Mouse (Mus musculus) embryonic facial prominence, embryonic 14.5 days (tissue): Measurements from ENCODE around the gene Rad51b. TPM values are rescaled to one million over a fixed set of nuclear protein-coding genes. Genes with fewer than 3 reads are reported as not detected.
A peak's percentile ranks its signal among the peaks of the same experiment; 100 is the strongest.

Source experiments
- ATAC-seq: fragments of 200-750 bp; cut with Nextera tagmentation; 2 replicates; pipeline ENCODE4 v1.8.0; 2017; ENCODE audit warnings: low read depth, moderate number of reproducible peaks, moderate TSS enrichment
- DNase-seq: peaks from one replicate; pipeline ENCODE4 v3.0.0-alpha.2; 2015; ENCODE audit warnings: low spot score
- H3K27ac ChIP-seq: fragments of 300-500 bp; sonication (generic); replicated peaks from 2 replicates; pipeline ENCODE4 v1.5.1; 2014; ENCODE audit warnings: low read depth, mild to moderate bottlenecking, low read length, moderate library complexity
- H3K27me3 ChIP-seq: fragments of 300-500 bp; sonication (generic); replicated peaks from 2 replicates; pipeline ENCODE4 v1.6.1; 2014; ENCODE audit warnings: low read length; ENCODE audit not compliant: control insufficient read depth, insufficient read depth
- H3K36me3 ChIP-seq: fragments of 300-500 bp; sonication (generic); 2 replicates; pipeline ENCODE4 v1.6.1; 2014; ENCODE audit warnings: low read length, mixed read lengths; ENCODE audit not compliant: control insufficient read depth, insufficient read depth
- H3K4me1 ChIP-seq: fragments of 300-500 bp; sonication (generic); 2 replicates; pipeline ENCODE4 v1.6.1; 2014; ENCODE audit warnings: antibody characterized with exemption, low read length; ENCODE audit not compliant: control insufficient read depth, insufficient read depth
- H3K4me2 ChIP-seq: fragments of 300-500 bp; sonication (generic); 2 replicates; pipeline ENCODE4 v1.6.1; 2014; ENCODE audit warnings: low read depth, mild to moderate bottlenecking, low read length, moderate library complexity, mixed read lengths
- H3K4me3 ChIP-seq: fragments of 300-500 bp; sonication (generic); 2 replicates; pipeline ENCODE4 v1.5.1; 2014; ENCODE audit warnings: low read depth, mild to moderate bottlenecking, low read length
- H3K9ac ChIP-seq: fragments of 300-500 bp; sonication (generic); 2 replicates; pipeline ENCODE4 v1.6.1; 2014; ENCODE audit warnings: low read depth, mild to moderate bottlenecking, low read length, moderate library complexity, mixed read lengths
- H3K9me3 ChIP-seq: fragments of 300-500 bp; sonication (generic); 2 replicates; pipeline ENCODE4 v1.6.1; 2016; ENCODE audit warnings: low read length; ENCODE audit not compliant: control insufficient read depth
- WGBS: fragments of 180-500 bp; shearing (Covaris S2); extraction: QIAGEN DNeasy Blood & Tissue Kit; methylation state at CpG from one replicate; pipeline ENCODE4 v1.1.7; 2014; 5-methylcytosine and 5-hydroxymethylcytosine counted together
- polyA plus RNA-seq: library from polyadenylated mRNA; unstranded; fragments of >200 nt; fragmentation: Nextera tagmentation; extraction: Ambion mirVana; gene quantifications from 2 replicates; pipeline ENCODE4 v1.2.1, GENCODE M21; 2014

The Rad51b gene
- polyA plus RNA-seq, 1 experiment from 2014 or later: 5.1 TPM

GRCm38 (mm10) chr12:79808426-79809398 lies 511.6 kb downstream of the Rad51b start:
- H3K4me2 ChIP-seq: no peak overlapping the region
- H3K27me3 ChIP-seq: no peaks in the 10 kb centered on the region
- no peaks in the 10 kb centered on the region for H3K36me3 ChIP-seq
- 78% methylated on average over 18 of the region's 18 CpGs for WGBS
- peaks cover 22% of the 10 kb centered on the region for H3K4me1 ChIP-seq
- no peak overlapping the region for H3K9ac ChIP-seq
- ATAC-seq (no peak), DNase-seq (peak; percentile 55)
- no peaks in the 10 kb centered on the region for H3K9me3 ChIP-seq
- H3K4me3 ChIP-seq: no peak overlapping the region
- 0 out of 2 replicates have a peak overlapping the region, but pooled peaks have one; percentile 49 for H3K27ac ChIP-seq

GRCm38 (mm10) chr12:79809518-79809917 lies 512.4 kb downstream of the Rad51b start:
- ATAC-seq (no peak), DNase-seq (peak; percentile 68)
- Histone ChIP-seq H3K9me3 (no peaks in the 10 kb centered on the region), H3K27me3 (no peaks in the 10 kb centered on the region), H3K4me1 (peaks cover 22% of the 10 kb centered on the region), H3K4me3 (no peak overlapping the region), H3K4me2 (no peak overlapping the region), H3K36me3 (no peaks in the 10 kb centered on the region), H3K9ac (no peak overlapping the region), H3K27ac (no peak overlapping the region)
- WGBS: 60% methylated on average over 5 of the region's 5 CpGs

- Histone ChIP-seq H3K9me3 (no peaks in the 10 kb centered on the region), H3K4me3 (no peak overlapping the region), H3K9ac (no peak overlapping the region), H3K4me2 (no peak overlapping the region), H3K27ac (no peak overlapping the region; the same call in 1 of the 2 replicates), H3K4me1 (0 out of 2 replicates have a peak, but pooled peaks cover 13% of the 10 kb centered on the region), H3K27me3 (no peaks in the 10 kb centered on the region), H3K36me3 (no peaks in the 10 kb centered on the region)
- DNase-seq: no peak
- no peak for ATAC-seq
- 53% methylated on average over 8 of the region's 8 CpGs for WGBS
Observed at GRCm38 (mm10) chr12:79812422-79812821, 515.3 kb downstream of the Rad51b start.

- no peak overlapping the region for H3K27ac ChIP-seq
Observed at GRCm38 (mm10) chr12:79812838-79813563, 515.9 kb downstream of the Rad51b start.

GRCm38 (mm10) chr12:79813566-79814305 lies 516.7 kb downstream of the Rad51b start:
- Histone ChIP-seq H3K9ac (no peak overlapping the region), H3K4me2 (no peak overlapping the region), H3K4me3 (no peak overlapping the region), H3K4me1 (0 out of 2 replicates have a peak, but pooled peaks cover 13% of the 10 kb centered on the region), H3K27me3 (no peaks in the 10 kb centered on the region), H3K9me3 (no peaks in the 10 kb centered on the region), H3K27ac (no peak overlapping the region), H3K36me3 (no peaks in the 10 kb centered on the region)
- WGBS: 65% methylated on average over 8 of the region's 8 CpGs
- no peak for ATAC-seq
- DNase-seq: no peak

More at GRCm38 (mm10) chr12:79812838-79813563, 515.9 kb downstream of the Rad51b start:
- Histone ChIP-seq H3K4me1 (0 out of 2 replicates have a peak, but pooled peaks cover 13% of the 10 kb centered on the region), H3K36me3 (no peaks in the 10 kb centered on the region), H3K4me2 (no peak overlapping the region), H3K27me3 (no peaks in the 10 kb centered on the region), H3K4me3 (no peak overlapping the region), H3K9me3 (no peaks in the 10 kb centered on the region), H3K9ac (no peak overlapping the region)
- no peak for DNase-seq
- ATAC-seq: no peak
- WGBS: 63% methylated on average over 18 of the region's 18 CpGs

GRCm38 (mm10) chr12:79814312-79815091 lies 517.4 kb downstream of the Rad51b start:
- Histone ChIP-seq H3K36me3 (no peaks in the 10 kb centered on the region), H3K27me3 (no peaks in the 10 kb centered on the region), H3K4me2 (no peak overlapping the region), H3K4me3 (no peak overlapping the region), H3K9me3 (no peaks in the 10 kb centered on the region), H3K27ac (no peak overlapping the region), H3K4me1 (peaks cover 13% of the 10 kb centered on the region), H3K9ac (no peak overlapping the region)
- WGBS: 66% methylated on average over 20 of the region's 20 CpGs
- DNase-seq (no peak), ATAC-seq (no peak)

GRCm38 (mm10) chr12:79816241-79816640 lies 519.2 kb downstream of the Rad51b start:
- no peak overlapping the region for H3K4me2 ChIP-seq
- WGBS: 75% methylated on average over 4 of the region's 4 CpGs
- peaks cover 23% of the 10 kb centered on the region for H3K4me1 ChIP-seq
- no peaks in the 10 kb centered on the region for H3K27me3 ChIP-seq
- H3K9ac ChIP-seq: no peak overlapping the region
- ATAC-seq: no peak
- H3K9me3 ChIP-seq: no peaks in the 10 kb centered on the region
- H3K36me3 ChIP-seq: no peaks in the 10 kb centered on the region
- no peak overlapping the region for H3K4me3 ChIP-seq
- H3K27ac ChIP-seq: no peak overlapping the region
- DNase-seq: no peak
